ENCODE assay signal across 8 mouse cellular contexts in the genomic region with DNA sequence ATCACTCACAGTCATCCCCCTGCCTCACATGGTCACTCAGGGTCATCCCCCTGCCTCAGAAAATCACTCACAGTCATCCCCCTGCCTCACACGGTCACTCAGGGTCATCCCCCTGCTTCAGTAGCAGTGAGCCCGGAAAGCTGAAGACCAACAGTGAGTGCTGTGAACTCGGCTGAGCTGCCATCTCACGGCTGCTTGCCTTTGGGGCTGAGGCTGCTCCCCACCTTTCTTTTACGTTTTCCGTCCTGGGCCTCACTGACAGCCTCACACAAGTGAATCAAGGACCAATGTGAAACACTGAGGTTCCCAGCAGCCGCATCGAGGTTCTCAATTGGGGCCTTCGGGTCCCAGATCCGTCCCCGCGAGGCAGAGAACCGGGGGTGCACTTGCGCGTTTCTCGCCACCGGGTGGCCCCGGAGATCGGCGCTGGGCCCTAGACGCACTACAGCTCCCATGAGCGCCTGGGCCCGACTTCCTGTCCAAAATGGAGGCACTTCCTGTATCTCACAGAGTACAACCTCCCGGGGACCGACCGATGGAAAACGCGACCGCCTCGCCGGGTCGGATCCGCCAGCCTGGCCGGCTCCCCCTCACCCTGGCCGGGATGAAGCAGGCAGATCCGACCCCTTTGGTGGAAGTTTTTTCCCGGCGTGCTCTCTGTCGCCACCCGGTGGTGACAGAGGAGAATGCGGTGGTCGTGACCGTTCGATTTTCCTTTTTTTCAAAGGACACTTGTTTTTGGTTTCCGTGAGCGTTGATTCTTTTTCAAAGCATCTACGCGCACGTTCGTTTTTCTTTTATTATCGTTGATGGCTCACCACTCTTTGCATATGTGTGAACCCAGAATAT. TPM values are rescaled to one million over a fixed set of nuclear protein-coding genes. Genes with fewer than 3 reads are reported as not detected.
DNase-seq lines count a peak whose midpoint lies in the region; ATAC-seq and TF ChIP-seq lines count a peak whose summit lies in the region.
"Not testable (repeated sequence)": the region's sequence is repeated elsewhere in the genome, so short reads cannot be mapped to it uniquely, and the experiment has no call there.

No protein-coding gene starts in this region.

- not testable (repeated sequence) for H3K79me2 ChIP-seq in C2C12 (ENCODE audit: control insufficient read depth, insufficient read depth)

- H3K27me3 ChIP-seq in C2C12 (ENCODE audit: control insufficient read depth, insufficient read depth, insufficient read length); heart, embryonic 12.5 days (replicated peaks); kidney, embryonic 15.5 days; limb, embryonic 15.5 days; midbrain, postnatal 0 days (ENCODE audit: insufficient read depth, low read length): not testable (repeated sequence)

- peak; percentile 34 for DNase-seq in midbrain, postnatal 0 days (ENCODE audit: low spot score)
- peak; percentile 89 to 95 for DNase-seq in spleen, postnatal 10 days (ENCODE audit: low spot score in 2 of 2)

- peak; percentile 71 for ATAC-seq in erythroid progenitor cell, adult 5-6 weeks (replicated peaks; ENCODE audit: low FRiP score, poor library complexity, severe bottlenecking)
- ATAC-seq in heart, embryonic 12.5 days (ENCODE audit: insufficient number of reproducible peaks, low FRiP score), result peak; percentile 87
- ATAC-seq in kidney, embryonic 15.5 days (replicated peaks; ENCODE audit: low FRiP score), result peak; percentile 92
- ATAC-seq in limb, embryonic 15.5 days (ENCODE audit: insufficient number of reproducible peaks, low FRiP score, low TSS enrichment, low read depth), result peak; percentile 82
- ATAC-seq in midbrain, postnatal 0 days (ENCODE audit: low FRiP score), result peak; percentile 90

- peaks cover 68% of the 10 kb centered on the region for H3K9me3 ChIP-seq in heart, embryonic 12.5 days (replicated peaks)
- H3K9me3 ChIP-seq in kidney, embryonic 15.5 days (replicated peaks), result peaks cover 52% of the 10 kb centered on the region
- peaks cover 27% of the 10 kb centered on the region for H3K9me3 ChIP-seq in limb, embryonic 15.5 days
- H3K9me3 ChIP-seq in midbrain, postnatal 0 days (ENCODE audit: low read length), result peaks cover 19% of the 10 kb centered on the region

- H3K4me2 ChIP-seq in heart, embryonic 12.5 days, result peak overlapping the region; percentile 38
- peak overlapping the region; percentile 40 for H3K4me2 ChIP-seq in kidney, embryonic 15.5 days
- H3K4me2 ChIP-seq in limb, embryonic 15.5 days, result peak overlapping the region; percentile 24
- H3K4me2 ChIP-seq in midbrain, postnatal 0 days (ENCODE audit: low read depth, low read length, poor library complexity, severe bottlenecking), result peak overlapping the region; percentile 45

- WGBS in heart, embryonic 12.5 days, result 61% methylated on average over 51 of the region's 51 CpGs
- 54% methylated on average over 51 of the region's 51 CpGs for WGBS in kidney, embryonic 15.5 days
- WGBS in limb, embryonic 15.5 days, result 50% methylated on average over 51 of the region's 51 CpGs
- WGBS in midbrain, postnatal 0 days, result 38% methylated on average over 40 of the region's 51 CpGs

- H3K4me1 ChIP-seq in brown adipose tissue, adult 24 weeks (ENCODE audit: control insufficient read depth, insufficient read depth, insufficient read length, low read length); heart, embryonic 12.5 days (replicated peaks); kidney, embryonic 15.5 days; limb, embryonic 15.5 days; midbrain, postnatal 0 days (ENCODE audit: insufficient read depth, low read length): not testable (repeated sequence)

- peak overlapping the region; percentile 38 for H3ac ChIP-seq in C2C12 (ENCODE audit: control insufficient read depth, insufficient read length, low read depth)

- peaks cover 32% of the 10 kb centered on the region for H3K36me3 ChIP-seq in C2C12 (ENCODE audit: control insufficient read depth, insufficient read depth)
- H3K36me3 ChIP-seq in heart, embryonic 12.5 days, result peaks cover 70% of the 10 kb centered on the region
- H3K36me3 ChIP-seq in kidney, embryonic 15.5 days, result peaks cover 73% of the 10 kb centered on the region
- H3K36me3 ChIP-seq in limb, embryonic 15.5 days, result peaks cover 63% of the 10 kb centered on the region
- H3K36me3 ChIP-seq in midbrain, postnatal 0 days (ENCODE audit: insufficient read depth, low read length), result not testable (repeated sequence)

- H3K9ac ChIP-seq in heart, embryonic 12.5 days, result peak overlapping the region; percentile 1; the same call in 1 of the 2 replicates
- H3K9ac ChIP-seq in kidney, embryonic 15.5 days; limb, embryonic 15.5 days: not testable (repeated sequence)
- H3K9ac ChIP-seq in midbrain, postnatal 0 days (replicated peaks; ENCODE audit: low read length, poor library complexity, severe bottlenecking), result peak overlapping the region; percentile 44

- peak overlapping the region; percentile 13 for H3K27ac ChIP-seq in brown adipose tissue, adult 24 weeks (replicated peaks; ENCODE audit: low read depth, low read length)
- H3K27ac ChIP-seq in heart, embryonic 12.5 days (ENCODE audit: poor library complexity, severe bottlenecking); kidney, embryonic 15.5 days: not testable (repeated sequence)
- H3K27ac ChIP-seq in limb, embryonic 15.5 days, result peak overlapping the region; percentile 0; the same call in 1 of the 2 replicates
- peak overlapping the region; percentile 39; the same call in 1 of the 2 replicates for H3K27ac ChIP-seq in midbrain, postnatal 0 days (ENCODE audit: low read depth, low read length)

- not testable (repeated sequence) for TF ChIP-seq CTCF in C2C12 (IDR thresholded peaks at IDR 0.05; ENCODE audit: control insufficient read depth, insufficient read depth, insufficient read length); midbrain, postnatal 0 days (IDR thresholded peaks at IDR 0.05)

- not testable (repeated sequence) for H3K79me3 ChIP-seq in C2C12 (ENCODE audit: low read depth)

- not testable (repeated sequence) for H3K4me3 ChIP-seq in C2C12 (ENCODE audit: insufficient read depth, poor library complexity, severe bottlenecking)
- H3K4me3 ChIP-seq in brown adipose tissue, adult 24 weeks (ENCODE audit: insufficient read depth, low read depth, low read length), result peak overlapping the region; percentile 43
- peak overlapping the region; percentile 6 for H3K4me3 ChIP-seq in heart, embryonic 12.5 days
- peak overlapping the region; percentile 18 for H3K4me3 ChIP-seq in kidney, embryonic 15.5 days (replicated peaks)
- H3K4me3 ChIP-seq in limb, embryonic 15.5 days, result peak overlapping the region; percentile 20
- peak overlapping the region; percentile 24 for H3K4me3 ChIP-seq in midbrain, postnatal 0 days (ENCODE audit: low read depth, low read length)

RNA-seq across cellular contexts. Expression of a gene that starts 22.7 kb away (rescaled TPM):
- polyA plus RNA-seq in C2C12 (2012; fragmentation: generic; extraction: Trizol), result 42.3 TPM
- polyA plus RNA-seq in brown adipose tissue, adult 24 weeks (2012; ENCODE audit: insufficient read depth, insufficient read length, missing spikeins), result 19.2 and 24.7 TPM in 2 replicates
- 47.4 and 53.7 TPM in 2 replicates for total RNA-seq in erythroid progenitor cell, adult 5-6 weeks (2015; ENCODE audit: low replicate concordance)
- 67.6 and 103 TPM in 2 replicates for total RNA-seq in erythroid progenitor cell, adult 5-6 weeks (2017; ENCODE audit: low replicate concordance)
- polyA plus RNA-seq in heart, embryonic 12.5 days (2016; fragmentation: Nextera tagmentation; extraction: Ambion mirVana), result 121 and 171 TPM in 2 replicates
- polyA plus RNA-seq in kidney, embryonic 15.5 days (2015; fragmentation: Nextera tagmentation; extraction: Ambion mirVana), result 193 and 248 TPM in 2 replicates
- polyA plus RNA-seq in limb, embryonic 15.5 days (2015; fragmentation: Nextera tagmentation; extraction: Ambion mirVana), result 133 and 163 TPM in 2 replicates
- 34.6 and 51.3 TPM in 2 replicates for total RNA-seq in midbrain, postnatal 0 days (2014; rRNA removed)
- 193 and 201 TPM in 2 replicates for polyA plus RNA-seq in midbrain, postnatal 0 days (2015; fragmentation: Nextera tagmentation; extraction: Ambion mirVana)
